In genomic region chr17:63812586-63812985, GRCm38 (mm10) we compare ENCODE assay signal across 24 mouse cellular contexts. TPM values are rescaled to one million over a fixed set of nuclear protein-coding genes. Genes with fewer than 3 reads are reported as not detected.
DNase-seq lines count a peak whose midpoint lies in the region; ATAC-seq and TF ChIP-seq lines count a peak whose summit lies in the region.
"Had no signal": no experiment of that assay in that cellular context is flagged by ENCODE, and none has a peak within 500 bp of the region (broad histone marks: within the 10 kb centered on the region; RNA-seq: fewer than 3 reads in every experiment).

No protein-coding gene starts in this region.

- H3K4me1 ChIP-seq in forebrain, embryonic 14.5 days (ENCODE audit: control insufficient read depth, insufficient read depth, low read length): peaks cover 21% of the 10 kb centered on the region
- peaks cover 23% of the 10 kb centered on the region for H3K4me1 ChIP-seq in forebrain, embryonic 15.5 days
- no peaks in the 10 kb centered on the region for H3K4me1 ChIP-seq in hindbrain, postnatal 0 days (ENCODE audit: insufficient read depth, low read length)
- H3K4me1 ChIP-seq in hindbrain, embryonic 14.5 days (replicated peaks; ENCODE audit: control insufficient read depth, insufficient read depth, low read length): peaks cover 3% of the 10 kb centered on the region; the same call in 1 of the 2 replicates
- no peaks in the 10 kb centered on the region for H3K4me1 ChIP-seq in midbrain, postnatal 0 days (ENCODE audit: insufficient read depth, low read length)
- H3K4me1 ChIP-seq in midbrain, embryonic 10.5 days: peaks cover 22% of the 10 kb centered on the region
- H3K4me1 ChIP-seq: embryonic facial prominence, embryonic 10.5 days had no signal

- H3K36me3 ChIP-seq in forebrain, embryonic 14.5 days (ENCODE audit: control insufficient read depth, insufficient read depth, low read length): no peaks in the 10 kb centered on the region
- H3K36me3 ChIP-seq in forebrain, embryonic 15.5 days: no peaks in the 10 kb centered on the region
- H3K36me3 ChIP-seq in hindbrain, postnatal 0 days (ENCODE audit: insufficient read depth, low read length): no peaks in the 10 kb centered on the region
- no peaks in the 10 kb centered on the region for H3K36me3 ChIP-seq in hindbrain, embryonic 14.5 days (replicated peaks; ENCODE audit: control insufficient read depth, insufficient read depth)
- H3K36me3 ChIP-seq in midbrain, postnatal 0 days (ENCODE audit: insufficient read depth, low read length): no peaks in the 10 kb centered on the region
- H3K36me3 ChIP-seq in midbrain, embryonic 10.5 days: no peaks in the 10 kb centered on the region
- H3K36me3 ChIP-seq: embryonic facial prominence, embryonic 10.5 days; midbrain, embryonic 12.5 days had no signal

- TF ChIP-seq CTCF in hindbrain, postnatal 0 days (IDR thresholded peaks at IDR 0.05; ENCODE audit: low read depth): no peak
- TF ChIP-seq CTCF in midbrain, postnatal 0 days (IDR thresholded peaks at IDR 0.05): no peak

- H3K27ac ChIP-seq in forebrain, embryonic 14.5 days (ENCODE audit: low read depth, low read length): no peak overlapping the region
- H3K27ac ChIP-seq in forebrain, embryonic 15.5 days (replicated peaks): no peak overlapping the region
- no peak overlapping the region for H3K27ac ChIP-seq in hindbrain, postnatal 0 days
- H3K27ac ChIP-seq in hindbrain, embryonic 14.5 days: no peak overlapping the region
- H3K27ac ChIP-seq in midbrain, postnatal 0 days (ENCODE audit: low read depth, low read length): no peak overlapping the region
- no peak overlapping the region for H3K27ac ChIP-seq in midbrain, embryonic 10.5 days (replicated peaks)
- H3K27ac ChIP-seq: embryonic facial prominence, embryonic 10.5 days; left cerebral cortex, adult 2 months; macrophage; midbrain, embryonic 12.5 days had no signal

- H3K4me2 ChIP-seq in forebrain, embryonic 14.5 days (ENCODE audit: low read length): no peak overlapping the region
- H3K4me2 ChIP-seq in forebrain, embryonic 15.5 days (replicated peaks): no peak overlapping the region
- no peak overlapping the region for H3K4me2 ChIP-seq in hindbrain, postnatal 0 days (ENCODE audit: low read depth, low read length)
- no peak overlapping the region for H3K4me2 ChIP-seq in hindbrain, embryonic 14.5 days (replicated peaks)
- no peak overlapping the region for H3K4me2 ChIP-seq in midbrain, postnatal 0 days (ENCODE audit: low read depth, low read length, poor library complexity, severe bottlenecking)
- H3K4me2 ChIP-seq: liver, embryonic 11.5 days; midbrain, embryonic 12.5 days had no signal

- no peak overlapping the region for H3K9ac ChIP-seq in forebrain, embryonic 14.5 days (ENCODE audit: low read length)
- H3K9ac ChIP-seq in forebrain, embryonic 15.5 days (replicated peaks): no peak overlapping the region
- no peak overlapping the region for H3K9ac ChIP-seq in hindbrain, postnatal 0 days (replicated peaks; ENCODE audit: low read length)
- H3K9ac ChIP-seq in hindbrain, embryonic 14.5 days: no peak overlapping the region
- H3K9ac ChIP-seq in midbrain, postnatal 0 days (replicated peaks; ENCODE audit: low read length, poor library complexity, severe bottlenecking): no peak overlapping the region
- H3K9ac ChIP-seq: midbrain, embryonic 12.5 days had no signal

- no peaks in the 10 kb centered on the region for H3K27me3 ChIP-seq in forebrain, embryonic 14.5 days (replicated peaks; ENCODE audit: control insufficient read depth, insufficient read depth, low read length)
- H3K27me3 ChIP-seq in forebrain, embryonic 15.5 days: no peaks in the 10 kb centered on the region
- H3K27me3 ChIP-seq in hindbrain, postnatal 0 days (ENCODE audit: insufficient read depth, low read length): no peaks in the 10 kb centered on the region
- no peaks in the 10 kb centered on the region for H3K27me3 ChIP-seq in hindbrain, embryonic 14.5 days (ENCODE audit: control insufficient read depth, insufficient read depth, low read length)
- no peaks in the 10 kb centered on the region for H3K27me3 ChIP-seq in midbrain, postnatal 0 days (ENCODE audit: insufficient read depth, low read length)
- H3K27me3 ChIP-seq in midbrain, embryonic 10.5 days (ENCODE audit: low read depth, poor library complexity, severe bottlenecking): no peaks in the 10 kb centered on the region
- H3K27me3 ChIP-seq: midbrain, embryonic 12.5 days had no signal

- WGBS in forebrain, embryonic 14.5 days: 39% methylated on average over 3 of the region's 3 CpGs
- WGBS in forebrain, embryonic 15.5 days: 33% methylated on average over 3 of the region's 3 CpGs
- 32% methylated on average over 3 of the region's 3 CpGs for WGBS in hindbrain, postnatal 0 days
- 55% methylated on average over 3 of the region's 3 CpGs for WGBS in hindbrain, embryonic 14.5 days
- WGBS in midbrain, postnatal 0 days: 49% methylated on average over 3 of the region's 3 CpGs
- 93% methylated on average over 3 of the region's 3 CpGs for WGBS in midbrain, embryonic 10.5 days

- H3K9me3 ChIP-seq in forebrain, embryonic 14.5 days (replicated peaks; ENCODE audit: control insufficient read depth, low read length): no peaks in the 10 kb centered on the region
- no peaks in the 10 kb centered on the region for H3K9me3 ChIP-seq in forebrain, embryonic 15.5 days
- no peaks in the 10 kb centered on the region for H3K9me3 ChIP-seq in hindbrain, postnatal 0 days (ENCODE audit: low read length)
- H3K9me3 ChIP-seq in hindbrain, embryonic 14.5 days (ENCODE audit: control insufficient read depth, low read length): no peaks in the 10 kb centered on the region
- no peaks in the 10 kb centered on the region for H3K9me3 ChIP-seq in midbrain, postnatal 0 days (ENCODE audit: low read length)
- no peaks in the 10 kb centered on the region for H3K9me3 ChIP-seq in midbrain, embryonic 10.5 days (replicated peaks)
- H3K9me3 ChIP-seq: embryonic facial prominence, embryonic 10.5 days; midbrain, embryonic 12.5 days had no signal

- DNase-seq in forebrain, embryonic 14.5 days (ENCODE audit: low spot score): peak; percentile 64
- DNase-seq in hindbrain, postnatal 0 days (ENCODE audit: low spot score): peak; percentile 49
- no peak for DNase-seq in hindbrain, embryonic 14.5 days (ENCODE audit: low spot score)
- DNase-seq in midbrain, postnatal 0 days (ENCODE audit: low spot score): peak; percentile 48
- DNase-seq in midbrain, embryonic 10.5 days (ENCODE audit: low spot score): no peak
- no peak for DNase-seq in T-cell, adult 2 months (ENCODE audit: low spot score)
- DNase-seq: adrenal gland, adult 2 months; B cell, adult 2 months; kidney, adult 8-10 months; kidney, postnatal 36 days; lung, adult 18-20 months; right cerebral cortex, postnatal 4 days; thymus, adult 2 months had no signal

- H3K4me3 ChIP-seq in forebrain, embryonic 14.5 days (ENCODE audit: low read depth, low read length): no peak overlapping the region
- H3K4me3 ChIP-seq in forebrain, embryonic 15.5 days: no peak overlapping the region
- no peak overlapping the region for H3K4me3 ChIP-seq in hindbrain, postnatal 0 days (ENCODE audit: low read length)
- H3K4me3 ChIP-seq in hindbrain, embryonic 14.5 days (replicated peaks; ENCODE audit: low read length): no peak overlapping the region
- H3K4me3 ChIP-seq in midbrain, postnatal 0 days (ENCODE audit: low read depth, low read length): no peak overlapping the region
- no peak overlapping the region for H3K4me3 ChIP-seq in midbrain, embryonic 10.5 days
- H3K4me3 ChIP-seq: embryonic facial prominence, embryonic 10.5 days; left cerebral cortex, adult 2 months; midbrain, embryonic 12.5 days; myocyte had no signal

- no peak for ATAC-seq in forebrain, embryonic 14.5 days
- no peak for ATAC-seq in forebrain, embryonic 15.5 days (replicated peaks)
- no peak for ATAC-seq in hindbrain, postnatal 0 days
- ATAC-seq in hindbrain, embryonic 14.5 days (ENCODE audit: low FRiP score): no peak
- no peak for ATAC-seq in midbrain, postnatal 0 days (ENCODE audit: low FRiP score)

RNA-seq across cellular contexts. Expression of gene Fer, which starts 50.3 kb away (rescaled TPM):
- 31.8 and 36.0 TPM in 2 replicates for polyA plus RNA-seq in forebrain, embryonic 14.5 days (2014; fragmentation: Nextera tagmentation; extraction: Ambion mirVana)
- polyA plus RNA-seq in forebrain, embryonic 15.5 days (2015; fragmentation: Nextera tagmentation; extraction: Ambion mirVana): 33.2 and 33.7 TPM in 2 replicates
- total RNA-seq in hindbrain, postnatal 0 days (2014; rRNA removed): 14.3 and 20.8 TPM in 2 replicates
- 24.8 and 25.1 TPM in 2 replicates for polyA plus RNA-seq in hindbrain, postnatal 0 days (2015; fragmentation: Nextera tagmentation; extraction: Ambion mirVana)
- 35.8 and 36.8 TPM in 2 replicates for polyA plus RNA-seq in hindbrain, embryonic 14.5 days (2014; fragmentation: Nextera tagmentation; extraction: Ambion mirVana)
- 22.6 and 27.9 TPM in 2 replicates for total RNA-seq in midbrain, postnatal 0 days (2014; rRNA removed)
- polyA plus RNA-seq in midbrain, postnatal 0 days (2015; fragmentation: Nextera tagmentation; extraction: Ambion mirVana): 20.1 and 22.7 TPM in 2 replicates
- 28.5 and 30.9 TPM in 2 replicates for polyA plus RNA-seq in midbrain, embryonic 10.5 days (2016; fragmentation: Nextera tagmentation; extraction: Ambion mirVana)

RNA-seq across cellular contexts. Expression of gene A930002H24Rik, which starts 51.0 kb away (rescaled TPM):
- polyA plus RNA-seq in forebrain, embryonic 14.5 days (2014; fragmentation: Nextera tagmentation; extraction: Ambion mirVana): 1.3 and 3.7 TPM in 2 replicates
- 2.0 and 2.9 TPM in 2 replicates for polyA plus RNA-seq in forebrain, embryonic 15.5 days (2015; fragmentation: Nextera tagmentation; extraction: Ambion mirVana)
- total RNA-seq in hindbrain, postnatal 0 days (2014; rRNA removed): 8.4 TPM in 1 of 2 replicates, not detected in the other
- polyA plus RNA-seq in hindbrain, postnatal 0 days (2015; fragmentation: Nextera tagmentation; extraction: Ambion mirVana): 2.8 and 3.8 TPM in 2 replicates
- 1.9 and 3.0 TPM in 2 replicates for polyA plus RNA-seq in hindbrain, embryonic 14.5 days (2014; fragmentation: Nextera tagmentation; extraction: Ambion mirVana)
- 8.4 and 11.2 TPM in 2 replicates for total RNA-seq in midbrain, postnatal 0 days (2014; rRNA removed)
- 2.3 and 3.2 TPM in 2 replicates for polyA plus RNA-seq in midbrain, postnatal 0 days (2015; fragmentation: Nextera tagmentation; extraction: Ambion mirVana)
- polyA plus RNA-seq in midbrain, embryonic 10.5 days (2016; fragmentation: Nextera tagmentation; extraction: Ambion mirVana): 1.7 and 2.2 TPM in 2 replicates
- total RNA-seq: common myeloid progenitor, adult 5-6 weeks; gastrocnemius, adult 8-10 months; granulocyte monocyte progenitor cell, adult 5-6 weeks; left cerebral cortex, adult 2 months; neutrophil, adult 5-6 weeks had no signal
- polyA plus RNA-seq: macrophage; thymus, adult 2 months had no signal

Comparison
In these comparisons a context has a peak if more than half of its experiments do, and no peak if none do; other contexts are left out.
1. DNase-seq: peak in forebrain, embryonic 14.5 days (single experiment), hindbrain, postnatal 0 days (single experiment) and midbrain, postnatal 0 days (single experiment); none in hindbrain, embryonic 14.5 days (single experiment), midbrain, embryonic 10.5 days (single experiment) and T-cell, adult 2 months (single experiment).